Mouse (Mus musculus) gastrocnemius, adult 18-20 months (tissue): Measurements from ENCODE around the gene Cfap36. TPM values are rescaled to one million over a fixed set of nuclear protein-coding genes. Genes with fewer than 3 reads are reported as not detected.
A peak's percentile ranks its signal among the peaks of the same experiment; 100 is the strongest.

Experiments used
- DNase-seq: peaks from one replicate; pipeline ENCODE4 v3.0.0; 2021; ENCODE audit warnings: low spot score
- long read RNA-seq, 2 experiments: library from polyadenylated mRNA; stranded (forward); transcript quantifications; one replicate each; pipeline ENCODE4 v2.0.0; 2021
- total RNA-seq, 2 experiments: library from RNA; stranded (reverse); gene quantifications; 2 replicates each; pipeline ENCODE4 v1.2.3; 2021

Gene Cfap36
- total RNA-seq = 10 to 100 TPM in 1 of 2 experiments, 1 to 10 TPM in 1; 8.2 to 12.2 TPM
- long read RNA-seq, experiment 1, transcript Cfap36-201 (10 exons, 1,664 nt) = major isoform, 8 of 8 reads
- long read RNA-seq, experiment 1, partial matches to known transcripts = 0 of 8 reads
- long read RNA-seq, experiment 1, other reads (novel, unspliced or antisense) = 0 of 8 reads
- long read RNA-seq, experiment 2, transcript Cfap36-201 (10 exons, 1,664 nt) = major isoform, 6 of 8 reads
- long read RNA-seq, experiment 2, partial matches to known transcripts = 1 of 8 reads
- long read RNA-seq, experiment 2, other reads (novel, unspliced or antisense) = 0 of 8 reads

- DNase-seq = peak; percentile 92
Observed at GRCm38 (mm10) chr11:29246883-29247650, at the start of gene Cfap36. Gene Cfap36, minus strand, starts transcription at chr11:29247409.

DNA sequence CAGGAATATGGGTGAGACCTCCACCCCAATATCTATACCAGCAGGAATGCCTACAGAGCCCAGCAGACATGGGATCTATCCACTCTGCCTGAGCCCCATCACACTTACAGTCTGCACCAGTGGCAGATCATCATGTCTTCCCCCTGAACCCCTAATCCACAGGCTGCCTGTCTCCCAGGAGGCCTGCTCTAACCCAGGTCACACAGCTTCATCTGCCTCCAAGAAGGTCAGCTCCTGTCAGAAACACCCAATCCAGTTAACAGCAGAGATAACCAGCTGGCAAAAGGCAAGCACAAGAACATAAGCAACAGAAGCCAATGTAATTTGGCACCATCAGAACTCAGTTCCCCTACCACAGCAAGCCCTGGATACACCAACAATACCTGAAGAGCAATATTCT, 40.1 kb upstream of the Cfap36 start:
- no peak for DNase-seq

DNA sequence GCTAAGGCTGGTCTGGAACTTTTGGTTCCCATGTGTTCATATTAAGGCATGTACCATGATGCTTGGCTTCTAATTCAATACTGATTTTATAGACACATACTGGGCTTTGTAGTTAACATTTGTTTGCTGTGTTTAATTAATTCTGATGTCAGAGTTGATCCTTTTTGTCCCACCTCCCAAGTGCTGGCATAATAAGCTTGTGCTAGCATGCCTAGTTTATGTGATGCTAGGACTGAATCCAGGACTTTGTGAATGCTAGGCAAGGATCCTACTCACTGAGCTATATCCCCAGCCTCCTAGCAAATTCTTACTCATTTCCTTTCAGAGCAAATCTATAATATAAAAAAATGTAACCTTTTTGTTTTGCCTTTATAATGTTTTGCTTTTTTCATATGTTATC, 38.8 kb upstream of the Cfap36 start:
- no peak for DNase-seq

GRCm38 (mm10) chr11:29274758-29275157, 27.5 kb upstream of the Cfap36 start:
- no peak for DNase-seq

- DNase-seq = peak; percentile 31
Observed at GRCm38 (mm10) chr11:29267824-29268223, 20.6 kb upstream of the Cfap36 start.

DNA sequence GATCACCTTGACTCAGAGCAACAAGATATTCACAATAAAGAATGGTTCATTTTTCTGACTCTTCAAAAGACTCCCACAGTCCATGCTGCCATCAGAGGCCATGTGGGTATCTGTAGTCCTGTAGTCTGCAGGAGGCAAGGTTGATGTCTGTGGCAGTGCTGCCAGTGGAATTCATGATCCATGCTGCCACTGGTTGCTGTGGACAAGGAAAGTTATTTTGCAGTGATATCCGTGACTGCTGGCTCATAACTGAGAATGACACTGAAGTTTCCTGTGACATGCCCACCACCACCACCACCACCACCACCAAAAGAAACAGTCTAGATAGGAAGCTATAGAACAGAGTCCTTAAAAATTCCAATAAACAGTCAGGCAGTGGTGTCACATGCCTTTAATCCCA, 7.4 kb upstream of the Cfap36 start:
- DNase-seq = no peak

- DNase-seq = no peak
Observed at GRCm38 (mm10) chr11:29248386-29248785, 1.2 kb upstream of the Cfap36 start.

DNA sequence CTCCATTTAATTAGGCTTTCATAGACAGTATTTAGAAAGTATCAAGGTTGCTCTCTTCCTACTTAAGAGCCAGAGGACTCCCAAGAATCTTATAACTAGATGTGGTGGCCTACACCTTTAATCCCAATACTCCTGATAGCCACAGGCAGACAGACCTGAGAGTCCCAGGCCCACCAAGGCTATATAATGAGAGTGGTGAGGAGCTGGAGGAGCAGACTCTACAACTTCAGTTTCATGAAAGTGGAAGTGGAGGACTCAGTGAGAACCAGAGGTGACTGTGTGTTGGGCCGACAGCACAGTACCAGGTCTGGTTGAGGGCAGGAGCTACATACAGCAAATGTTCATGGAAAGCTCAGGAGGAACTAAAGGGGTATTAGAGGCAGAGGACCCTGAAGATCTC, 516 bp upstream of the Cfap36 start:
- no peak for DNase-seq

- DNase-seq = no peak
Observed at GRCm38 (mm10) chr11:29245988-29246387, 1.2 kb downstream of the Cfap36 start.

- DNase-seq = no peak
Observed at GRCm38 (mm10) chr11:29241961-29242360, 5.2 kb downstream of the Cfap36 start.

DNA sequence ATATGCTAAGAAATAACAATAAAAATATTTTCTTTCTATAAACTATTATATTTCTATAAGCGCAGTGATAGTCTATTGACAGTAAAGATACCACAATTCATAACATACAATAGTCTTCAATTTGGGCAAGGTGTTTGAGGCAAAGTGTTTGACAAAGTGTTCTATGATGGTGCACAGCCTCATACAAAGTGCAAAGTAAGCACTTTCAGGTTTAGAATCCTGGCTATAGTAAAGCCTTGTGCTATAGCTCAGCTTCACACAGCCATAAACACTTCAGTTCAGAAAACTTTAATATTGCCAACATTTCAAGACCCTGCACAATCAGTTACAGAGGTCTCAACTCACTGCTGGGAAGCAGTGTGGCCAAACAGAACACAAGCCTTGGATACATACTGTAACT, 7.9 kb downstream of the Cfap36 start:
- no peak for DNase-seq

DNA sequence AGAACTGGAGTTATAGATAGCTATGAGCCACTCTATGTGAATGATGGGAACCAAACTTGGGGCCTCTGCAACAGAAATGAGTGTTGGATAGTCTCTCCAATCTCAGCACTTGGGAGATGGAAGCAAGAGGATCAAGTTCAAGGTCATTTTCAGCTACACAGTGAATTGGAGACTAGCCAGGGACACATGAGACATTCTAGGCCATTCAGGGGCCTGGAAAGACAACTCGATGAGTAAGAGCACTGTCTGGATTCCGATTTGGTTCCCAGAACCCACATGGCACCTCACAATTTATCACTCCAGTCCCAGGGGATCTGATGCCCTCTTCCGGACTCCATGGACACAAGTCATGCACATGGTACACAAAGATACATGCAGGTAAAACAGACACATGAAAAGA, 8.7 kb downstream of the Cfap36 start:
- no peak for DNase-seq

GRCm38 (mm10) chr11:29238047-29238446, 9.2 kb downstream of the Cfap36 start:
- no peak for DNase-seq

- no peak for DNase-seq
Observed at GRCm38 (mm10) chr11:29237364-29237763, 9.8 kb downstream of the Cfap36 start.

DNA sequence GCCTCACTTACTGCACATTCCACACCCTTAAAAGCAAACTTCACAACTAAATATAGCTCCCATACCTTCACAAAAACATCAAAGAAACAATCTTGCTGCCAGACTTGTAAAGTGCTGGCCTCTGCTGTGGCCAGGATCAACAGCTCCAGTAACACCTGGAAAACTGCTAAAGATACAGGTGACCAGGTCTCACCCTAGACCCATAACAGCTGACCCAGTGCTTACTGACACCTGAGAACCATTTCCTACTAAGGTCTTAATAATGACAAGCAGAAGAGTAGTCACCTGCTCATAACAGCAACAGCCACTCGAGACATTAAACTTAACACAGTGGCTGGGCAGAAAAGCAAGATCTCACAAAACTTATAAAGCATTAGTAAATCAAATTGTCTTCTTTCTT, 13.6 kb downstream of the Cfap36 start:
- no peak for DNase-seq

GRCm38 (mm10) chr11:29228957-29229356, 18.3 kb downstream of the Cfap36 start:
- no peak for DNase-seq

DNA sequence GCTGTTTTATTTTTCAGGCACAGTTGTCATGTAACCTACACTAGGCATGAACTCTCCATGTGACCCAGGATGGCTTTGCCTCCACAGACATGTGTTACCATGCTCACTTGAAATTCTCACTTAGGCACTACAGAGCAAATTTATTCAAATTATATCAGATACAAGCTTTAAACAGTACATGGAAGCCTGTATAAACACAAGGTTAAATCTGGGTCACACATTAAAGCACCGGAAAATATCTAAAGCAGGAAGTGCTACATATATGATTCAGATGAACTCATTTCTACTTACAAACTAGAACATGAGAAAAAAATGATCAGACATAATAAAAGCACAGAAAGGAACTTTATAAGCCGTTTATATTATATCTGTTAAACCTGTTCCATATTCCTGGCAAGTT, 22.5 kb downstream of the Cfap36 start:
- DNase-seq = no peak

DNA sequence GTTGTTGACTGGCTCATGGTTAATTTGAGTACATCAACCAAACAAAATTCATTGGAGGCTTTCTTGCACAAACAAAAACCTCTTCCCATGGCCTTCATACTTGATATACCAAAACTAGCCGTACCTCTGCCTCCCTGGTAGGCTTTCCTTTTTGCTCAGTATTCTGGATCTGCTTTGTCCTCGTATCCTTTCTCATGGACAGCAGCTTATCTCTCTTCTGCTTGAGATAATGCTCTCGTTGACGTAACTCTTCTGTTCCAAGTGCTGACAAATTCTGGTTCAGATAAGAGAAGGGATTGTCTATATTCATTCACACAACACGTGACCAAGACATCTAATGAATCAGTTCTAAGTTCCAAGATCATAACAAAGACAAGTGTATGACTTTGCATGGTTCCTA, 24.9 kb downstream of the Cfap36 start:
- no peak for DNase-seq

- DNase-seq = no peak
Observed at GRCm38 (mm10) chr11:29219055-29219454, 28.2 kb downstream of the Cfap36 start.

DNA sequence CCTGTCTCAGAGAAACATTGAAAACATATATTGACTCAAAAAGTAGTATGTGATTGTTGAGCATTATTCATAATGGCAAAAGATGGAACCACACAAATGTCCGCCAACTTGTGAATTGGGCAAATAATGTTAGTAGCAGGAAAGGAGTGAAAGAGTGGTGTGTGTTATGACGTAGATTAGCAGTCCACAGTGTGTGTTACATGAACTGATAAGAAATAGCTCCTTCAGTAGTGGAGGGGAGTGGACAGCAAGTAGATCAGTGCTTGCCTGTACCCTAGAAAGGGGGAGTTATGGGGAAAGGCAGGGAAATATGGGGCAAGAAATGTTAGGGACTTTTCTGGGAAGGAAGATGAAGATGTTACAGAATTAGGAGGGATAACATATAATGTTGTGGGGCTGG, 31.0 kb downstream of the Cfap36 start:
- DNase-seq = no peak

GRCm38 (mm10) chr11:29209774-29210173, 37.4 kb downstream of the Cfap36 start:
- DNase-seq = no peak

DNA sequence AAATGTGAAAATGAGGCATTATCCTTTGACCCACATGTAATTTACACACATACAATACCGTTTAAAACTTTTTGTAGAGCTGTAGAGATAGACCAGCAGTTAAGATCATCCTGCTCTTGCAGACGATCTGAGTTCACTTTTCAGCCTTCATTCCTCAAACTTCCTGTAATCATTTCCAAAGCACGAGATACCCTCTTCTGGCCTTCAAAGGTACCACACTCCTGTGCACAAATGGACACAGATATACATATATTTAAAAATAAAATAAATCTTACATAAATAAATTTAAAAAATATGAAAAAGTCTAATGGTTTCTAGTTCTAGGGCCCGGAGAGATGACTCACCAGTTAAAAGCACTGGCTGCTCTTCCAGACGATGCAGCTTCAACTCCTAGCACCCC, 43.6 kb downstream of the Cfap36 start:
- DNase-seq = no peak

- DNase-seq = no peak
Observed at GRCm38 (mm10) chr11:29188981-29189380, 58.2 kb downstream of the Cfap36 start.
